Mouse (Mus musculus): ENCODE data around the gene Cdk6. TPM values are rescaled to one million over a fixed set of nuclear protein-coding genes. Genes with fewer than 3 reads are reported as not detected.

Cdk6 gene
- polyA plus RNA-seq, 1 experiment from 2014 or later = 17.2 TPM

GRCm38 (mm10) chr5:3512584-3512983 is 171.3 kb downstream of the Cdk6 start:
- ATAC-seq = no peak
- Histone ChIP-seq H3K27ac (ENCODE audit: low read depth, low read length) (no peak overlapping the region), H3K4me2 (ENCODE audit: low read length) (no peak overlapping the region), H3K9ac (ENCODE audit: low read length) (no peak overlapping the region), H3K4me3 (ENCODE audit: low read depth, low read length) (no peak overlapping the region), H3K36me3 (ENCODE audit: control insufficient read depth, insufficient read depth, low read length) (no peaks in the 10 kb centered on the region), H3K4me1 (ENCODE audit: control insufficient read depth, insufficient read depth, low read length) (no peaks in the 10 kb centered on the region; the same call in 1 of the 2 replicates), H3K27me3 (replicated peaks; ENCODE audit: control insufficient read depth, insufficient read depth, low read length) (no peaks in the 10 kb centered on the region), H3K9me3 (replicated peaks; ENCODE audit: control insufficient read depth, low read length) (no peaks in the 10 kb centered on the region)
- peak; percentile 29 for DNase-seq (ENCODE audit: low spot score)
- WGBS = 53% methylated on average over 4 of the region's 4 CpGs

DNA sequence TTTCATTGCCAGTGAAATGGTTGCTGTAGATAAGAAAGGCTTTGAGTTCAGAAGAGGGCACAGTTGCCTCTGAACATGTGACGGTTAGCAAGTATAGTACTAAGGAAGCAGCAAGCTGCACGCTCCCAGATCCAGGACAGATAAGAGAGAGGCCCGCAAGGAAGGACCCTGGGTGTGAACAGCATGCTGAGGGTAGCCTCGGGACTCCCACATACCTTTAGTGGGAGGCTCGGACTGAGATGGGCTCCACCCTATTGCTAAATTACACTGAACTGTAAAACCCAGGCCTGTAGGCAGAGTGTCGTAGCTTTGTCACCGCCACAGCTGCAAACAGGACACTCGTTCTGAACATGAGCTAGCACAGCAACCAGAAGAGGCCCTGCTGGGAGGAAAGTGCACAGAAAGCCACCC is 173.6 kb downstream of the Cdk6 start:
- no peaks in the 10 kb centered on the region for H3K9me3 ChIP-seq (replicated peaks; ENCODE audit: control insufficient read depth, low read length)
- 82% methylated on average over 8 of the region's 8 CpGs for WGBS
- no peak overlapping the region for H3K4me3 ChIP-seq (ENCODE audit: low read depth, low read length)
- DNase-seq (ENCODE audit: low spot score) = no peak
- no peak overlapping the region for H3K4me2 ChIP-seq (ENCODE audit: low read length)
- ATAC-seq = no peak
- H3K27ac ChIP-seq (ENCODE audit: low read depth, low read length) = no peak overlapping the region
- H3K9ac ChIP-seq (ENCODE audit: low read length) = no peak overlapping the region
- H3K36me3 ChIP-seq (ENCODE audit: control insufficient read depth, insufficient read depth, low read length) = no peaks in the 10 kb centered on the region
- no peaks in the 10 kb centered on the region; the same call in 1 of the 2 replicates for H3K4me1 ChIP-seq (ENCODE audit: control insufficient read depth, insufficient read depth, low read length)
- no peaks in the 10 kb centered on the region for H3K27me3 ChIP-seq (replicated peaks; ENCODE audit: control insufficient read depth, insufficient read depth, low read length)

- Histone ChIP-seq H3K4me2 (ENCODE audit: low read length) (no peak overlapping the region), H3K4me1 (ENCODE audit: control insufficient read depth, insufficient read depth, low read length) (no peaks in the 10 kb centered on the region; the same call in 1 of the 2 replicates), H3K9ac (ENCODE audit: low read length) (no peak overlapping the region), H3K27ac (ENCODE audit: low read depth, low read length) (no peak overlapping the region), H3K4me3 (ENCODE audit: low read depth, low read length) (no peak overlapping the region), H3K36me3 (ENCODE audit: control insufficient read depth, insufficient read depth, low read length) (0 out of 2 replicates have a peak, but pooled peaks cover under 1% of the 10 kb centered on the region), H3K9me3 (replicated peaks; ENCODE audit: control insufficient read depth, low read length) (no peaks in the 10 kb centered on the region), H3K27me3 (replicated peaks; ENCODE audit: control insufficient read depth, insufficient read depth, low read length) (no peaks in the 10 kb centered on the region)
- WGBS = 95% methylated on average over 9 of the region's 9 CpGs
- DNase-seq (ENCODE audit: low spot score) (no peak), ATAC-seq (no peak)
Measured at GRCm38 (mm10) chr5:3515477-3515876, 174.2 kb downstream of the Cdk6 start.

GRCm38 (mm10) chr5:3516481-3517075 is 175.3 kb downstream of the Cdk6 start:
- no peaks in the 10 kb centered on the region for H3K9me3 ChIP-seq (replicated peaks; ENCODE audit: control insufficient read depth, low read length)
- H3K4me2 ChIP-seq (ENCODE audit: low read length) = no peak overlapping the region
- peaks cover 7% of the 10 kb centered on the region; the same call in 1 of the 2 replicates for H3K36me3 ChIP-seq (ENCODE audit: control insufficient read depth, insufficient read depth, low read length)
- no peaks in the 10 kb centered on the region for H3K4me1 ChIP-seq (ENCODE audit: control insufficient read depth, insufficient read depth, low read length)
- no peak overlapping the region for H3K9ac ChIP-seq (ENCODE audit: low read length)
- DNase-seq (ENCODE audit: low spot score) = peak; percentile 77
- no peaks in the 10 kb centered on the region for H3K27me3 ChIP-seq (replicated peaks; ENCODE audit: control insufficient read depth, insufficient read depth, low read length)
- 59% methylated on average over 9 of the region's 9 CpGs for WGBS
- H3K27ac ChIP-seq (ENCODE audit: low read depth, low read length) = no peak overlapping the region
- peak; percentile 77 for ATAC-seq
- no peak overlapping the region for H3K4me3 ChIP-seq (ENCODE audit: low read depth, low read length)

GRCm38 (mm10) chr5:3520493-3521359 is 179.4 kb downstream of the Cdk6 start:
- ATAC-seq (0 out of 2 replicates have a peak, but pooled peaks have one; percentile 19), DNase-seq (ENCODE audit: low spot score) (peak; percentile 25)
- no peaks in the 10 kb centered on the region for H3K4me1 ChIP-seq (ENCODE audit: control insufficient read depth, insufficient read depth, low read length)
- H3K27ac ChIP-seq (ENCODE audit: low read depth, low read length) = no peak overlapping the region
- 82% methylated on average over 18 of the region's 18 CpGs for WGBS
- H3K9ac ChIP-seq (ENCODE audit: low read length) = no peak overlapping the region
- H3K27me3 ChIP-seq (replicated peaks; ENCODE audit: control insufficient read depth, insufficient read depth, low read length) = no peaks in the 10 kb centered on the region
- no peak overlapping the region for H3K4me3 ChIP-seq (ENCODE audit: low read depth, low read length)
- H3K36me3 ChIP-seq (ENCODE audit: control insufficient read depth, insufficient read depth, low read length) = peaks cover 12% of the 10 kb centered on the region; the same call in 1 of the 2 replicates
- H3K4me2 ChIP-seq (ENCODE audit: low read length) = no peak overlapping the region
- H3K9me3 ChIP-seq (replicated peaks; ENCODE audit: control insufficient read depth, low read length) = no peaks in the 10 kb centered on the region

- peak; percentile 43; the same call in 1 of the 2 replicates for ATAC-seq
- Histone ChIP-seq H3K4me1 (ENCODE audit: control insufficient read depth, insufficient read depth, low read length) (no peaks in the 10 kb centered on the region), H3K4me2 (ENCODE audit: low read length) (no peak overlapping the region), H3K36me3 (ENCODE audit: control insufficient read depth, insufficient read depth, low read length) (peaks cover 12% of the 10 kb centered on the region; the same call in 1 of the 2 replicates), H3K9me3 (replicated peaks; ENCODE audit: control insufficient read depth, low read length) (no peaks in the 10 kb centered on the region), H3K4me3 (ENCODE audit: low read depth, low read length) (no peak overlapping the region), H3K27ac (ENCODE audit: low read depth, low read length) (no peak overlapping the region), H3K9ac (ENCODE audit: low read length) (no peak overlapping the region), H3K27me3 (replicated peaks; ENCODE audit: control insufficient read depth, insufficient read depth, low read length) (no peaks in the 10 kb centered on the region)
- whole genome bisulfite sequencing = 86% methylated on average over 12 of the region's 12 CpGs
- peak; percentile 12 for DNase-seq (ENCODE audit: low spot score)
Measured at GRCm38 (mm10) chr5:3521741-3522140, 180.5 kb downstream of the Cdk6 start.

- DNase-seq (ENCODE audit: low spot score) = no peak
- Histone ChIP-seq H3K4me3 (ENCODE audit: low read depth, low read length) (no peak overlapping the region), H3K4me2 (ENCODE audit: low read length) (no peak overlapping the region), H3K36me3 (ENCODE audit: control insufficient read depth, insufficient read depth, low read length) (peaks cover 12% of the 10 kb centered on the region; the same call in 1 of the 2 replicates), H3K27me3 (replicated peaks; ENCODE audit: control insufficient read depth, insufficient read depth, low read length) (no peaks in the 10 kb centered on the region), H3K27ac (ENCODE audit: low read depth, low read length) (no peak overlapping the region), H3K9me3 (replicated peaks; ENCODE audit: control insufficient read depth, low read length) (no peaks in the 10 kb centered on the region), H3K9ac (ENCODE audit: low read length) (no peak overlapping the region), H3K4me1 (ENCODE audit: control insufficient read depth, insufficient read depth, low read length) (no peaks in the 10 kb centered on the region)
- ATAC-seq = no peak
- 92% methylated on average over 10 of the region's 10 CpGs for WGBS
Measured at GRCm38 (mm10) chr5:3522826-3523225, 181.5 kb downstream of the Cdk6 start.

DNA sequence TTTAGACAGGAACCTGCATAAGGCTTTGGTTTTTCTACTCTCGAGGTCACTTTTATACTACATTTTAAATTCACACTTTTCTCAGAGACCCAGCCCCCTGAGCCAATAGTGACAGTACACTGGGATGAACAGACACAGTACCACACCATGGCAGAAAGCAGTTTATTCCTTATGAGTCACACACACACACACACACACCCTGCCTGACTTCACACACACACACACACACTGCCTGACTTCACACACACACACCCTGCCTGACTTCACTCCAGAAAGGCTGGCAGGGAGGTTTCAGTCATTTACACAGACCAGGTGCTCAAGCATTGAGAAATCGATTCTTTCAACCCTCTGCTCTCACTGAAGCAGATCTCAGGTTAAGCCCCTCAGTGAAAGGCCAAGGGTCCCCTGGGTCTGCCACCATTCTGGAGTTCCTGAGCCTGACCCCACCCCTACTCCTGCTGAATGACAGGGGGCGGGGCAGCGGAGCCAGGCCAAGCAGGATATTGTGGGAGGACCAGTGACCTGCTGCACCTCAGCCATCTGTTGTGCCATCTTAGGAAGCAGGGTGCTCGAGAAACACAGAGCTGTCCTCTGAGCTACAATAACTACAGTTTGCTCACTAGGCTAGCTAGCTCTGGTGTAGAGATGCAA is 185.9 kb downstream of the Cdk6 start:
- 33% methylated on average over 5 of the region's 5 CpGs for WGBS
- H3K27ac ChIP-seq (ENCODE audit: low read depth, low read length) = no peak overlapping the region
- no peak for DNase-seq (ENCODE audit: low spot score)
- no peaks in the 10 kb centered on the region for H3K9me3 ChIP-seq (replicated peaks; ENCODE audit: control insufficient read depth, low read length)
- no peak overlapping the region for H3K4me2 ChIP-seq (ENCODE audit: low read length)
- no peaks in the 10 kb centered on the region for H3K27me3 ChIP-seq (replicated peaks; ENCODE audit: control insufficient read depth, insufficient read depth, low read length)
- H3K4me3 ChIP-seq (ENCODE audit: low read depth, low read length) = no peak overlapping the region
- no peak for ATAC-seq
- H3K36me3 ChIP-seq (ENCODE audit: control insufficient read depth, insufficient read depth, low read length) = 0 out of 2 replicates have a peak, but pooled peaks cover 2% of the 10 kb centered on the region
- H3K4me1 ChIP-seq (ENCODE audit: control insufficient read depth, insufficient read depth, low read length) = no peaks in the 10 kb centered on the region
- H3K9ac ChIP-seq (ENCODE audit: low read length) = no peak overlapping the region

All from forebrain, embryonic 14.5 days (tissue).